Mouse (Mus musculus) embryonic facial prominence, embryonic 14.5 days (tissue): Measurements from ENCODE around the gene Clstn2. TPM values are rescaled to one million over a fixed set of nuclear protein-coding genes. Genes with fewer than 3 reads are reported as not detected.

Experiments used
- ATAC-seq: fragments of 200-750 bp; cut with Nextera tagmentation; 2 replicates; pipeline ENCODE4 v1.8.0; 2017; ENCODE audit warnings: low read depth, moderate number of reproducible peaks, moderate TSS enrichment
- DNase-seq: peaks from one replicate; pipeline ENCODE4 v3.0.0-alpha.2; 2015; ENCODE audit warnings: low spot score
- H3K27ac ChIP-seq: fragments of 300-500 bp; sonication (generic); replicated peaks from 2 replicates; pipeline ENCODE4 v1.5.1; 2014; ENCODE audit warnings: low read depth, mild to moderate bottlenecking, low read length, moderate library complexity
- H3K27me3 ChIP-seq: fragments of 300-500 bp; sonication (generic); replicated peaks from 2 replicates; pipeline ENCODE4 v1.6.1; 2014; ENCODE audit warnings: low read length; ENCODE audit not compliant: control insufficient read depth, insufficient read depth
- H3K36me3 ChIP-seq: fragments of 300-500 bp; sonication (generic); 2 replicates; pipeline ENCODE4 v1.6.1; 2014; ENCODE audit warnings: low read length, mixed read lengths; ENCODE audit not compliant: control insufficient read depth, insufficient read depth
- H3K4me1 ChIP-seq: fragments of 300-500 bp; sonication (generic); 2 replicates; pipeline ENCODE4 v1.6.1; 2014; ENCODE audit warnings: antibody characterized with exemption, low read length; ENCODE audit not compliant: control insufficient read depth, insufficient read depth
- H3K4me2 ChIP-seq: fragments of 300-500 bp; sonication (generic); 2 replicates; pipeline ENCODE4 v1.6.1; 2014; ENCODE audit warnings: low read depth, mild to moderate bottlenecking, low read length, moderate library complexity, mixed read lengths
- H3K4me3 ChIP-seq: fragments of 300-500 bp; sonication (generic); 2 replicates; pipeline ENCODE4 v1.5.1; 2014; ENCODE audit warnings: low read depth, mild to moderate bottlenecking, low read length
- H3K9ac ChIP-seq: fragments of 300-500 bp; sonication (generic); 2 replicates; pipeline ENCODE4 v1.6.1; 2014; ENCODE audit warnings: low read depth, mild to moderate bottlenecking, low read length, moderate library complexity, mixed read lengths
- H3K9me3 ChIP-seq: fragments of 300-500 bp; sonication (generic); 2 replicates; pipeline ENCODE4 v1.6.1; 2016; ENCODE audit warnings: low read length; ENCODE audit not compliant: control insufficient read depth
- WGBS: fragments of 180-500 bp; shearing (Covaris S2); extraction: QIAGEN DNeasy Blood & Tissue Kit; methylation state at CpG from one replicate; pipeline ENCODE4 v1.1.7; 2014; 5-methylcytosine and 5-hydroxymethylcytosine counted together
- polyA plus RNA-seq: library from polyadenylated mRNA; unstranded; fragments of >200 nt; fragmentation: Nextera tagmentation; extraction: Ambion mirVana; gene quantifications from 2 replicates; pipeline ENCODE4 v1.2.1, GENCODE M21; 2014

The Clstn2 gene
- polyA plus RNA-seq, 1 experiment from 2014 or later = 3.8 TPM

DNA sequence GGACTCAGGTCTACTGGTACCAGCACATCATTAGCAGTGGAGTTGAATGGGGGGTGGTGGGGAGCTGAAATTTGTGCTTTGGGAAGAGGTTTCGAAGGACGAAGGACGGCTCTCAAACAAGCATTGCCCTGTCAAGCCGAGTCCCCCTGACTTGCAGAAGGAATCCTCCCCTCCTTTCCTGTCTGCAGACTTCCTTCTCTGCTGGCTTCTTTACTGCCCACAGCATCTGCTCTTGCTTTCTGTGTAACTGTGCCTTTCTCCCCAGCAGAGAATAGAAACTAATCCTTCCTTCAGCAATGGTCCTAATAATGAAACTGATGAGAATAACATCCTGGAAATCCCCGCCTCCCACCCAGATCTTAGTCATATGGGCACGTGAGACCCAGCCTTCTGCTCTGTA, 572.5 kb downstream of the Clstn2 start:
- no peak; the same call in 1 of the 2 replicates for ATAC-seq
- H3K4me2 ChIP-seq = no peak overlapping the region
- H3K36me3 ChIP-seq = no peaks in the 10 kb centered on the region
- H3K9me3 ChIP-seq = no peaks in the 10 kb centered on the region
- no peaks in the 10 kb centered on the region for H3K27me3 ChIP-seq
- no peaks in the 10 kb centered on the region for H3K4me1 ChIP-seq
- no peak overlapping the region for H3K9ac ChIP-seq
- H3K4me3 ChIP-seq = no peak overlapping the region
- WGBS = 62% methylated on average over 6 of the region's 6 CpGs
- no peak for DNase-seq
- no peak overlapping the region for H3K27ac ChIP-seq

- Histone ChIP-seq H3K4me3 (no peak overlapping the region), H3K9ac (no peak overlapping the region), H3K27me3 (no peaks in the 10 kb centered on the region), H3K4me1 (no peaks in the 10 kb centered on the region), H3K4me2 (no peak overlapping the region), H3K27ac (no peak overlapping the region), H3K9me3 (no peaks in the 10 kb centered on the region), H3K36me3 (no peaks in the 10 kb centered on the region)
- WGBS = 61% methylated on average over 4 of the region's 4 CpGs
- ATAC-seq (no peak), DNase-seq (peak; percentile 24)
Observed at GRCm38 (mm10) chr9:97459745-97460144, 573.2 kb downstream of the Clstn2 start.

- no peaks in the 10 kb centered on the region for H3K27me3 ChIP-seq
- no peak overlapping the region for H3K27ac ChIP-seq
- no peak overlapping the region for H3K9ac ChIP-seq
- peak; percentile 38 for DNase-seq
- H3K4me2 ChIP-seq = no peak overlapping the region
- ATAC-seq = no peak
- 70% methylated on average over 13 of the region's 13 CpGs for WGBS
- no peaks in the 10 kb centered on the region for H3K4me1 ChIP-seq
- no peak overlapping the region for H3K4me3 ChIP-seq
- no peaks in the 10 kb centered on the region for H3K36me3 ChIP-seq
- H3K9me3 ChIP-seq = no peaks in the 10 kb centered on the region
Observed at GRCm38 (mm10) chr9:97449316-97450050, 583.5 kb downstream of the Clstn2 start.

DNA sequence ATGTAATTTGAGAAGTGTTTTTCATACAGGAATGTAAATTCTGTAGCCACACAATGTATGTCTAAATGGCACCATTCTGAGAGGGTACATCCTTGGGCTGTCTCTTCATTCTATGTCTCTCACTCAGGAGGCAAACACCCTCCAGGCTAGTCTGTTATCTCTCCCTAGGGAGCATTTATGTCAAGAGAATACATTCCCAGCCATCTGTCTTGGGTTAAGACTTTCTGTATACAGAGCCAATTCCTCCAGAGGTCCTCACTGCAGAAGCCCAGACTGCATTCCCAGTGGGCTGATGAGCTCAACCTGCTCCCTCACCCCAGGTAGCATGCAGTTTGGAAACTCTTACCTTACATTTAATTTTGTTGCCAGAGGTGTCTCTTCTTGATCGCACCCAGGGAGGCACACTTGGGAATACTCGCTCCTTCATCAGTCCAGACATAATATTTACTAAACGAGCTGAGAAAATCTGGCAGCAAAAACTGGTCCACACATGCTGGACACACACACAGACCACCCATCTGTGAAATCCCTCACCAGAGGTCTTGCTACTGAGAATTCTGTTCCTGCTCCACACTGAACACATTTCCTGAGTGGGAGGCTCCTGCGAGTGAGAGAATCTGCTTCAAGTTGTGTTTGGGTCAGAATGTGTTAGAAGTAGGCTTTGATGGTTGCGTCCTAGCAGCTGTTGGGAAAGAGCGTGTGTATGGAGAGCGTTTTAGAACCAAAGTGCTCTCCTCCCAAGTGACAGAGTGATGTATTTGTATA, 592.9 kb downstream of the Clstn2 start:
- Histone ChIP-seq H3K4me3 (no peak overlapping the region), H3K9me3 (no peaks in the 10 kb centered on the region), H3K27ac (no peak overlapping the region), H3K36me3 (no peaks in the 10 kb centered on the region), H3K4me1 (no peaks in the 10 kb centered on the region), H3K4me2 (no peak overlapping the region), H3K9ac (no peak overlapping the region), H3K27me3 (no peaks in the 10 kb centered on the region)
- DNase-seq (peak; percentile 41), ATAC-seq (peak; percentile 9; the same call in 1 of the 2 replicates)
- 60% methylated on average over 7 of the region's 7 CpGs for WGBS

- H3K9ac ChIP-seq = no peak overlapping the region
- no peaks in the 10 kb centered on the region for H3K9me3 ChIP-seq
- DNase-seq (no peak), ATAC-seq (no peak)
- H3K4me3 ChIP-seq = no peak overlapping the region
- 59% methylated on average over 3 of the region's 3 CpGs for WGBS
- no peaks in the 10 kb centered on the region for H3K27me3 ChIP-seq
- H3K27ac ChIP-seq = no peak overlapping the region
- H3K4me2 ChIP-seq = no peak overlapping the region
- H3K36me3 ChIP-seq = no peaks in the 10 kb centered on the region
- no peaks in the 10 kb centered on the region for H3K4me1 ChIP-seq
Observed at GRCm38 (mm10) chr9:97434666-97435065, 598.3 kb downstream of the Clstn2 start.

- no peak for DNase-seq
Observed at GRCm38 (mm10) chr9:97429885-97430449, 603.0 kb downstream of the Clstn2 start.

GRCm38 (mm10) chr9:97428127-97428526, 604.9 kb downstream of the Clstn2 start:
- 86% methylated on average over 7 of the region's 7 CpGs for WGBS
- H3K4me1 ChIP-seq = no peaks in the 10 kb centered on the region
- ATAC-seq (no peak), DNase-seq (no peak)
- no peaks in the 10 kb centered on the region for H3K9me3 ChIP-seq
- H3K4me3 ChIP-seq = no peak overlapping the region
- no peaks in the 10 kb centered on the region for H3K36me3 ChIP-seq
- H3K27ac ChIP-seq = no peak overlapping the region
- H3K9ac ChIP-seq = no peak overlapping the region
- H3K4me2 ChIP-seq = no peak overlapping the region
- no peaks in the 10 kb centered on the region for H3K27me3 ChIP-seq

More at GRCm38 (mm10) chr9:97429885-97430449, 603.0 kb downstream of the Clstn2 start:
- no peak for ATAC-seq
- H3K27me3 ChIP-seq = no peaks in the 10 kb centered on the region
- no peaks in the 10 kb centered on the region for H3K36me3 ChIP-seq
- H3K4me3 ChIP-seq = no peak overlapping the region
- WGBS = 84% methylated on average over 1 of the region's 1 CpGs
- no peak overlapping the region for H3K27ac ChIP-seq
- H3K9ac ChIP-seq = no peak overlapping the region
- no peak overlapping the region for H3K4me2 ChIP-seq
- no peaks in the 10 kb centered on the region for H3K9me3 ChIP-seq
- no peaks in the 10 kb centered on the region for H3K4me1 ChIP-seq

DNA sequence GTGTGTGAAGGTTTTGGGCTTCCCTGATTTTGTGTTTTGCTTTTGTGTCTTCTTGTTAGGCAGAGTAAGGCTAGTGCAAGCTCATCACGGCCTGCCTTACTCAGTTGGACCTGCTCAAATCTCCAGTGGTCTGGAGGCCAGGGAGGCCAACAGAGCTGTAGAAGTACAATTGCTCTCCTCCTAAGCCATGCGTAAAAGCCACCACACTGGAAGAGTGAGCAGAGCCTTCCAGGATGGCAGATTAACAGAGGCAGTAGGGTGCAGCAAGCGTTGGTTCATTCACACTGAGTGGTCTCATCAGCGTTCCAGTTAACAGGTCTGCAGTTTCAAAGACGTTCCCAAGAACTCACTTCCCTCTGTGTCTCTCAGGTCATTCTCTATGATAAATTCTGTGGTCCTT, 612.1 kb downstream of the Clstn2 start:
- Histone ChIP-seq H3K9ac (no peak overlapping the region), H3K9me3 (no peaks in the 10 kb centered on the region), H3K27ac (no peak overlapping the region), H3K4me3 (no peak overlapping the region), H3K4me1 (no peaks in the 10 kb centered on the region), H3K27me3 (no peaks in the 10 kb centered on the region), H3K4me2 (no peak overlapping the region), H3K36me3 (no peaks in the 10 kb centered on the region)
- WGBS = 62% methylated on average over 5 of the region's 5 CpGs
- no peak for ATAC-seq
- no peak for DNase-seq
